Mouse (Mus musculus): ENCODE measurements at regions not wholly inside any gene's neighbourhood (a gene's known extent, or its start where the extent isn't known, plus 50 kb on each side); places are given as distances from the start of the nearest gene placed in this dataset.

GRCm38 (mm10) chr4:134990651-134991050 is 60.0 kb downstream of the Syf2 start:
- Histone ChIP-seq H3K36me3 (ENCODE audit: control insufficient read depth, insufficient read depth, low read length) (no peaks in the 10 kb centered on the region), H3K9me3 (ENCODE audit: control insufficient read depth, low read length) (no peaks in the 10 kb centered on the region), H3K27me3 (ENCODE audit: control insufficient read depth, insufficient read depth, low read length) (no peaks in the 10 kb centered on the region), H3K4me3 (ENCODE audit: low read depth, low read length) (no peak overlapping the region), H3K4me1 (ENCODE audit: control insufficient read depth, insufficient read depth, low read length) (no peaks in the 10 kb centered on the region), H3K27ac (ENCODE audit: low read depth, low read length) (no peak overlapping the region), H3K4me2 (ENCODE audit: low read depth) (no peak overlapping the region), H3K9ac (ENCODE audit: low read length) (no peak overlapping the region)
- no peak for ATAC-seq (ENCODE audit: insufficient read depth, low FRiP score, low TSS enrichment)
- WGBS, result 90% methylated on average over 11 of the region's 11 CpGs
- DNase-seq (ENCODE audit: low spot score), result no peak

GRCm38 (mm10) chr4:134993526-134994122 is 62.9 kb downstream of the Syf2 start:
- H3K4me2 ChIP-seq (ENCODE audit: low read depth), result no peak overlapping the region
- no peaks in the 10 kb centered on the region for H3K27me3 ChIP-seq (ENCODE audit: control insufficient read depth, insufficient read depth, low read length)
- ATAC-seq (ENCODE audit: insufficient read depth, low FRiP score, low TSS enrichment) (no peak), DNase-seq (ENCODE audit: low spot score) (no peak)
- no peaks in the 10 kb centered on the region for H3K9me3 ChIP-seq (ENCODE audit: control insufficient read depth, low read length)
- 64% methylated on average over 8 of the region's 8 CpGs for WGBS
- no peak overlapping the region for H3K4me3 ChIP-seq (ENCODE audit: low read depth, low read length)
- no peaks in the 10 kb centered on the region for H3K4me1 ChIP-seq (ENCODE audit: control insufficient read depth, insufficient read depth, low read length)
- no peak overlapping the region for H3K27ac ChIP-seq (ENCODE audit: low read depth, low read length)
- no peak overlapping the region for H3K9ac ChIP-seq (ENCODE audit: low read length)
- H3K36me3 ChIP-seq (ENCODE audit: control insufficient read depth, insufficient read depth, low read length), result no peaks in the 10 kb centered on the region

- no peak overlapping the region for H3K4me3 ChIP-seq (ENCODE audit: low read depth, low read length)
- DNase-seq (ENCODE audit: low spot score) (no peak), ATAC-seq (ENCODE audit: insufficient read depth, low FRiP score, low TSS enrichment) (no peak)
- no peak overlapping the region for H3K4me2 ChIP-seq (ENCODE audit: low read depth)
- H3K27me3 ChIP-seq (ENCODE audit: control insufficient read depth, insufficient read depth, low read length), result no peaks in the 10 kb centered on the region
- no peaks in the 10 kb centered on the region for H3K36me3 ChIP-seq (ENCODE audit: control insufficient read depth, insufficient read depth, low read length)
- H3K9me3 ChIP-seq (ENCODE audit: control insufficient read depth, low read length), result no peaks in the 10 kb centered on the region
- 88% methylated on average over 2 of the region's 2 CpGs for WGBS
- no peak overlapping the region for H3K9ac ChIP-seq (ENCODE audit: low read length)
- no peaks in the 10 kb centered on the region for H3K4me1 ChIP-seq (ENCODE audit: control insufficient read depth, insufficient read depth, low read length)
- no peak overlapping the region for H3K27ac ChIP-seq (ENCODE audit: low read depth, low read length)
These were observed 63.5 kb downstream of the Syf2 start for GRCm38 (mm10) chr4:134994205-134994604.

- Histone ChIP-seq H3K27me3 (ENCODE audit: control insufficient read depth, insufficient read depth, low read length) (no peaks in the 10 kb centered on the region), H3K4me1 (ENCODE audit: control insufficient read depth, insufficient read depth, low read length) (no peaks in the 10 kb centered on the region), H3K4me3 (ENCODE audit: low read depth, low read length) (no peak overlapping the region), H3K9ac (ENCODE audit: low read length) (no peak overlapping the region), H3K4me2 (ENCODE audit: low read depth) (no peak overlapping the region), H3K27ac (ENCODE audit: low read depth, low read length) (no peak overlapping the region), H3K36me3 (ENCODE audit: control insufficient read depth, insufficient read depth, low read length) (no peaks in the 10 kb centered on the region), H3K9me3 (ENCODE audit: control insufficient read depth, low read length) (no peaks in the 10 kb centered on the region)
- ATAC-seq (ENCODE audit: insufficient read depth, low FRiP score, low TSS enrichment) (no peak), DNase-seq (ENCODE audit: low spot score) (no peak)
- 93% methylated on average over 6 of the region's 6 CpGs for WGBS
These were observed 64.0 kb downstream of the Syf2 start for GRCm38 (mm10) chr4:134994648-134995047.

- DNase-seq (ENCODE audit: low spot score), result no peak
- no peak overlapping the region for H3K9ac ChIP-seq (ENCODE audit: low read length)
- H3K4me1 ChIP-seq (ENCODE audit: control insufficient read depth, insufficient read depth, low read length), result no peaks in the 10 kb centered on the region
- no peak overlapping the region for H3K4me2 ChIP-seq (ENCODE audit: low read depth)
- no peaks in the 10 kb centered on the region for H3K27me3 ChIP-seq (ENCODE audit: control insufficient read depth, insufficient read depth, low read length)
- H3K27ac ChIP-seq (ENCODE audit: low read depth, low read length), result no peak overlapping the region
- no peak overlapping the region for H3K4me3 ChIP-seq (ENCODE audit: low read depth, low read length)
- WGBS, result 74% methylated on average over 13 of the region's 13 CpGs
- ATAC-seq (ENCODE audit: insufficient read depth, low FRiP score, low TSS enrichment), result no peak
- H3K9me3 ChIP-seq (ENCODE audit: control insufficient read depth, low read length), result no peaks in the 10 kb centered on the region
- H3K36me3 ChIP-seq (ENCODE audit: control insufficient read depth, insufficient read depth, low read length), result no peaks in the 10 kb centered on the region
These were observed 64.4 kb downstream of the Syf2 start for GRCm38 (mm10) chr4:134995052-134995451.

- Histone ChIP-seq H3K27me3 (ENCODE audit: control insufficient read depth, insufficient read depth, low read length) (no peaks in the 10 kb centered on the region), H3K9me3 (ENCODE audit: control insufficient read depth, low read length) (no peaks in the 10 kb centered on the region), H3K4me1 (ENCODE audit: control insufficient read depth, insufficient read depth, low read length) (no peaks in the 10 kb centered on the region), H3K4me2 (ENCODE audit: low read depth) (no peak overlapping the region), H3K27ac (ENCODE audit: low read depth, low read length) (no peak overlapping the region), H3K36me3 (ENCODE audit: control insufficient read depth, insufficient read depth, low read length) (no peaks in the 10 kb centered on the region), H3K4me3 (ENCODE audit: low read depth, low read length) (no peak overlapping the region), H3K9ac (ENCODE audit: low read length) (no peak overlapping the region)
- ATAC-seq (ENCODE audit: insufficient read depth, low FRiP score, low TSS enrichment), result no peak
- WGBS, result 88% methylated on average over 6 of the region's 6 CpGs
- no peak for DNase-seq (ENCODE audit: low spot score)
These were observed 65.4 kb downstream of the Syf2 start for GRCm38 (mm10) chr4:134996121-134996520.

GRCm38 (mm10) chr4:134997461-134998434 is 67.0 kb downstream of the Syf2 start:
- DNase-seq (ENCODE audit: low spot score), result no peak
- Histone ChIP-seq H3K4me1 (ENCODE audit: control insufficient read depth, insufficient read depth, low read length) (no peaks in the 10 kb centered on the region), H3K9ac (ENCODE audit: low read length) (no peak overlapping the region), H3K4me3 (ENCODE audit: low read depth, low read length) (no peak overlapping the region), H3K27me3 (ENCODE audit: control insufficient read depth, insufficient read depth, low read length) (no peaks in the 10 kb centered on the region), H3K9me3 (ENCODE audit: control insufficient read depth, low read length) (no peaks in the 10 kb centered on the region), H3K27ac (ENCODE audit: low read depth, low read length) (no peak overlapping the region), H3K4me2 (ENCODE audit: low read depth) (no peak overlapping the region), H3K36me3 (ENCODE audit: control insufficient read depth, insufficient read depth, low read length) (no peaks in the 10 kb centered on the region)
- WGBS, result 90% methylated on average over 26 of the region's 26 CpGs
- ATAC-seq (ENCODE audit: insufficient read depth, low FRiP score, low TSS enrichment), result no peak

- H3K4me1 ChIP-seq (ENCODE audit: control insufficient read depth, insufficient read depth, low read length), result no peaks in the 10 kb centered on the region
- H3K4me3 ChIP-seq (ENCODE audit: low read depth, low read length), result no peak overlapping the region
- 74% methylated on average over 12 of the region's 12 CpGs for WGBS
- no peaks in the 10 kb centered on the region for H3K9me3 ChIP-seq (ENCODE audit: control insufficient read depth, low read length)
- no peaks in the 10 kb centered on the region for H3K36me3 ChIP-seq (ENCODE audit: control insufficient read depth, insufficient read depth, low read length)
- H3K27ac ChIP-seq (ENCODE audit: low read depth, low read length), result no peak overlapping the region
- ATAC-seq (ENCODE audit: insufficient read depth, low FRiP score, low TSS enrichment) (no peak), DNase-seq (ENCODE audit: low spot score) (no peak)
- H3K4me2 ChIP-seq (ENCODE audit: low read depth), result no peak overlapping the region
- no peak overlapping the region for H3K9ac ChIP-seq (ENCODE audit: low read length)
- no peaks in the 10 kb centered on the region for H3K27me3 ChIP-seq (ENCODE audit: control insufficient read depth, insufficient read depth, low read length)
These were observed 68.4 kb downstream of the Syf2 start for GRCm38 (mm10) chr4:134998928-134999658.

Measured in neural tube, embryonic 11.5 days (tissue).